Mouse (Mus musculus) C2C12 (cell line): Measurements from ENCODE around the gene Frmd4a.

ENCODE experiments used
- CTCF ChIP-seq: IDR thresholded peaks from one replicate; pipeline ENCODE4 v1.5.1; 2011; ENCODE audit not compliant: control insufficient read depth, insufficient read depth, insufficient read length
- MAX ChIP-seq: IDR thresholded peaks from one replicate; pipeline ENCODE4 v1.6.1; 2011; ENCODE audit warnings: mild to moderate bottlenecking, control low read depth
- MYOG ChIP-seq: IDR thresholded peaks from one replicate; pipeline ENCODE4 v1.6.1; 2011; ENCODE audit not compliant: control insufficient read depth, insufficient read length; ENCODE audit errors: extremely low read depth

DNA sequence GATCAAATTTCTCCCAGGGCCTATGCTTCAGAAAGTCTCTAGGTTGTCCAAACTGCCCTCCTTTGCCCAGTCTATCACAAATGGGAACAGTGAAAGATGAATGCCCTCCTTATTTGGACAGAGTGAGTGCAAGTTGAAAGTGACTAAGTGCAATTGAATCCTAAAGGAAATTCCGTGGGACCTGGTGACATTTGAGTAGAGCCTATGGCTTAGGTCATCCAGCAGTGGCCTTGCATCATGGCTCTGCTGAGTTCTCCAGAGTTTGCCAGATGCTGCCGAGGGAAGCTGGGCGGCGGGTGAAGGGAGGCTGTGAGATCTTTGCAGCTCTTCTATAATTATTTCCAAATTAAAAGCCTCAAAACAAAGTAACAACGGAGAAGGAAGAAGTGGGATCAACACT is 459.8 kb downstream of the Frmd4a start:
- TF ChIP-seq CTCF (no peak), MYOG (no peak), MAX (no peak)
